Mouse (Mus musculus) limb, embryonic 14.5 days (tissue): ENCODE data around the gene Irf4. TPM values are rescaled to one million over a fixed set of nuclear protein-coding genes. Genes with fewer than 3 reads are reported as not detected.

Source experiments
- ATAC-seq: fragments of 200-750 bp; cut with Nextera tagmentation; 2 replicates; pipeline ENCODE4 v1.8.0; 2017; ENCODE audit warnings: low read depth, moderate number of reproducible peaks, moderate TSS enrichment; ENCODE audit not compliant: low FRiP score
- DNase-seq: peaks from one replicate; pipeline ENCODE4 v3.0.0-alpha.2; 2015; ENCODE audit warnings: low spot score
- H3K27ac ChIP-seq: fragments of 300-500 bp; sonication (generic); replicated peaks from 2 replicates; pipeline ENCODE4 v1.5.1; 2014; ENCODE audit warnings: low read depth, mild to moderate bottlenecking, low read length, moderate library complexity, mixed read lengths
- H3K27me3 ChIP-seq: fragments of 300-500 bp; sonication (generic); 2 replicates; pipeline ENCODE4 v1.6.1; 2014; ENCODE audit warnings: low read length, mixed read lengths; ENCODE audit not compliant: control insufficient read depth, insufficient read depth
- H3K36me3 ChIP-seq: fragments of 300-500 bp; sonication (generic); 2 replicates; pipeline ENCODE4 v1.6.1; 2014; ENCODE audit warnings: mild to moderate bottlenecking, low read length, moderate library complexity, mixed read lengths; ENCODE audit not compliant: control insufficient read depth, insufficient read depth
- H3K4me1 ChIP-seq: fragments of 300-500 bp; sonication (generic); 2 replicates; pipeline ENCODE4 v1.6.1; 2014; ENCODE audit warnings: antibody characterized with exemption, low read length, mixed read lengths; ENCODE audit not compliant: control insufficient read depth, insufficient read depth
- H3K4me2 ChIP-seq: fragments of 300-500 bp; sonication (generic); replicated peaks from 2 replicates; pipeline ENCODE4 v1.6.1; 2014; ENCODE audit warnings: low read depth, mild to moderate bottlenecking, low read length, moderate library complexity; ENCODE audit not compliant: severe bottlenecking
- H3K4me3 ChIP-seq: fragments of 300-500 bp; sonication (generic); replicated peaks from 2 replicates; pipeline ENCODE4 v1.5.1; 2014; ENCODE audit warnings: low read length
- H3K9ac ChIP-seq: fragments of 300-500 bp; sonication (generic); 2 replicates; pipeline ENCODE4 v1.6.1; 2014; ENCODE audit warnings: mild to moderate bottlenecking, low read depth, low read length, moderate library complexity; ENCODE audit not compliant: severe bottlenecking
- H3K9me3 ChIP-seq: fragments of 300-500 bp; sonication (generic); 2 replicates; pipeline ENCODE4 v1.6.1; 2016; ENCODE audit warnings: low read length; ENCODE audit not compliant: control insufficient read depth
- POLR2A ChIP-seq: fragments of 200-500 bp; IDR thresholded peaks from 2 replicates; pipeline ENCODE4 v1.8.0; 2012; ENCODE audit warnings: inconsistent platforms, mild to moderate bottlenecking, moderate library complexity, borderline replicate concordance; ENCODE audit not compliant: insufficient read depth, insufficient read length; ENCODE audit errors: extremely low read depth
- WGBS: fragments of 180-500 bp; shearing (Covaris S2); extraction: QIAGEN DNeasy Blood & Tissue Kit; methylation state at CpG from one replicate; pipeline ENCODE4 v1.1.7; 2014; 5-methylcytosine and 5-hydroxymethylcytosine counted together
- polyA plus RNA-seq, 2 experiments: library from polyadenylated mRNA; depleted of rRNA in 1 of 2; stranded (reverse) in 1 of 2; unstranded in 1 of 2; fragments of >200 nt; fragmentation: Nextera tagmentation in 1 of 2; extraction: Ambion mirVana in 1 of 2; gene quantifications; 2 replicates each; pipeline versions ENCODE4 v1.2.1 to v1.2.3; 2012 to 2014

Gene Irf4
- polyA plus RNA-seq, 2 experiments = 0.29 to 0.34 TPM

DNA sequence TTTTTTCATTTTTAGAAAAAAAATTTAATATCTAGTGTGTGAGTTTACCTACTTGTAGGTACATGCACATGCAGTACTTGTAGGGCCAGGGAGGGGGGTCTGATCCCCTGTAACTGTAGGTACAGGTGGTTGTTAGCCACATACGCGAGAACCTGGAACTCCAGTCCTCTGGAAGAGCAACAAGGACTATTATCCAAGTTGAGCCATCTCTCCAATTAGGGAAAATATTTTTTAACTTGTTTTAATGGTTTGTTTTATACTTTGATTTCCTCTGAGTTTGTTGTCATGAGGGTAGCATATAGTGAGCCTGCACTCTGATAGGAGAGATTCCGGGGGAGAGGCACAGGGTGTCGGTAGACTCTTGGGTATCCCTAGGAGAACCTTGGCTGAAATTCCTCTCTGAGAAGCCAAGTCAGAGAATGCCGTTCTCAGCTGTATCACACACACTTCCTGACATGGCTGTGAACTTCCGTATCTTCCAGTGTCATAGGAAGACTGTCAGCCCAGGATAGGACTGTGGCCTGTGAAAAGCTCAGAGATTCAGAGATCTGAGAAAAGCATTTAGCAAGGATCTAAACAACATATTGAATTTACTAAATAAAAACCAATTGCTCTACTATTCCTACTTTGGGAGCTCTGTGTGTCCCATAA is 18.6 kb downstream of the Irf4 start:
- TF ChIP-seq POLR2A = no peak
- 86% methylated on average over 6 of the region's 6 CpGs for WGBS
- Histone ChIP-seq H3K27me3 (no peaks in the 10 kb centered on the region), H3K4me2 (no peak overlapping the region), H3K9me3 (no peaks in the 10 kb centered on the region), H3K36me3 (no peaks in the 10 kb centered on the region), H3K27ac (no peak overlapping the region), H3K4me1 (no peaks in the 10 kb centered on the region), H3K9ac (no peak overlapping the region), H3K4me3 (no peak overlapping the region)
- DNase-seq (no peak), ATAC-seq (no peak)

DNA sequence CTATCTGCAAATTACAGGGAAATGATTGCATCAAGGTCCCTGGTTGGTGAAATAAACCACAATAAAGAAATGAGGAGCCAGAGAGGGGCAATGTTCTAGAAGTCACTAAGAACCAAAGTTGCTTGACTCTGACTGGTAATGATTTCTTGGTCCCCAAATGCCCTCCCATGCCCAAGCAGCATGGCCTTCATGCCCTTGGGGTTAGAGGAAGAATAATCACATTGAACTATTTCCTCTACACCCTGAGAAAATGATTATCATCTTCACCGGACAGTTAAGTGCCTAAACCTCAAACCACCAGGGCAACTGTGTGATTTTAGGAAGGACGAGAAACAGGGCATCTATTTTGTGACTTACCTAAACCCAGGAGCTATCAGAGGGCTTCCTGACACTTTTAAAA is 27.0 kb downstream of the Irf4 start:
- H3K9me3 ChIP-seq = no peaks in the 10 kb centered on the region
- DNase-seq (no peak), ATAC-seq (no peak)
- no peak overlapping the region for H3K4me2 ChIP-seq
- H3K27me3 ChIP-seq = no peaks in the 10 kb centered on the region
- no peak overlapping the region for H3K9ac ChIP-seq
- TF ChIP-seq POLR2A = no peak
- H3K4me1 ChIP-seq = no peaks in the 10 kb centered on the region
- 85% methylated on average over 2 of the region's 2 CpGs for WGBS
- no peak overlapping the region for H3K4me3 ChIP-seq
- H3K27ac ChIP-seq = no peak overlapping the region
- H3K36me3 ChIP-seq = no peaks in the 10 kb centered on the region

DNA sequence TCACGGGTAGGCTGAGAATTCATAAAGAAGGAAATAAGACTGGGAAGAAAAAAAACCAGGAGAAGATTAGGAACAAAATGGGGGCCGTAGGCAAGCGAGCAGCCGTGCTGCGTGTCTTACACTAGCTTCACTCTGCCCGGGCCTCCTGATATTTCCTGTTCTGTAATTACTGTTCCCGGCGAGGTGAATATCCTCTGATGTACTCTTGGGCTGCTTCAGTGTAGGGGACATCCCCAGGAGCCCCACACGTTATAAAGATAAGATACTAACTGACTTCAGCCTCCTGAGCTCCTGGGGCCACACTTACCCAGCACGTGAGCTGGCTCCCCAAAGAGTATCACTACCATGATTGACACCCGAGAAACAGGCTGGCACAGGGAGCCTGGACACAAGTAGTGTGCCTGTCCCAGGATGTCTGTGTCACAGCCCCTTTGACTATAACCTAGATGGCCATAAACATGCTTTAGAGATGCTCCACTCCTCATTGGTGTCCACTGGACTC is 28.7 kb downstream of the Irf4 start:
- ATAC-seq = no peak
- no peak overlapping the region for H3K4me3 ChIP-seq
- H3K4me2 ChIP-seq = no peak overlapping the region
- no peak overlapping the region for H3K9ac ChIP-seq
- WGBS = 71% methylated on average over 11 of the region's 11 CpGs
- DNase-seq = no peak
- H3K9me3 ChIP-seq = no peaks in the 10 kb centered on the region
- H3K27ac ChIP-seq = no peak overlapping the region
- H3K36me3 ChIP-seq = no peaks in the 10 kb centered on the region
- no peaks in the 10 kb centered on the region for H3K27me3 ChIP-seq
- TF ChIP-seq POLR2A = no peak
- H3K4me1 ChIP-seq = 0 out of 2 replicates have a peak, but pooled peaks cover 8% of the 10 kb centered on the region

DNA sequence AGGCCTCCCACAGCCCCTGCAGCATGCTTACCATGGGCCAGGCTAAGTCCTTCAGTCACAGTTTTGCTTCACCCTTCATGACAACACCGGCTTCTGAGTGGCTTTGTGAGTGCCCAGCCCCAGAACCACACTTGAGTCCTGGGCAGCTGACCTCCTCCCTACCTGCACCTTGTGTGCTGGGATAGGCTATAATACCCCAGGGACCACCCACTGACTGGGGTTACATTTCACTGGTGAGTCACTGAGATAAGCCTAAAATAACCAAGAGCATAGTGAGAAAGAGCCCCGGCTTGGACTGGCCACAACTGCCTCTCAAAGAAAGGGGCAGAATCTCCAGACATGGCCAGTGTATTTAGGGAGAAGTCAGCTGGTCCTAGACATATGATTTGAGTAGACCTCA is 32.9 kb downstream of the Irf4 start:
- Histone ChIP-seq H3K4me3 (no peak overlapping the region), H3K27me3 (no peaks in the 10 kb centered on the region), H3K4me2 (no peak overlapping the region), H3K9me3 (no peaks in the 10 kb centered on the region), H3K36me3 (no peaks in the 10 kb centered on the region), H3K9ac (no peak overlapping the region), H3K4me1 (0 out of 2 replicates have a peak, but pooled peaks cover 9% of the 10 kb centered on the region), H3K27ac (no peak overlapping the region)
- no peak for TF ChIP-seq POLR2A
- ATAC-seq (no peak), DNase-seq (no peak)
- WGBS = 50% methylated on average over 2 of the region's 2 CpGs

DNA sequence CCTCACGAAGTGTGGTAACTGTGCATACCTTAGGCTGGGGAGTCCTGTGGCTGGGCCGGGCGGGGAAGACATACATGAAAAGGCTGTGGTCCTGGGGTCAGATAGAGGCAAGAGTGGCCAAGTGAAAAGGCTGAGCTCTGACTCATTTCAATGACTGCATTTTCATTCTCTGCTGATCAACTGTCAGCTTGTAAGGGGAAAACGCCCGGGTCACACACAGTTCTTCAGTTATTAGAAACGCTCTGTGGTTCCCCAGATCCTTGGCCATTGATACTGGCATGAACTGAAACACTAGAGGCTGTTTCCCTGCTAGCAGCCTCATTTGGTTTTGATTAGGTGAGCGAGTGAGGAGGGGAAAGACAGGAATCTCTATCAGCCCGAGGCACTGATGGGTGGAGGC is 33.4 kb downstream of the Irf4 start:
- Histone ChIP-seq H3K4me2 (no peak overlapping the region), H3K4me1 (0 out of 2 replicates have a peak, but pooled peaks cover 9% of the 10 kb centered on the region), H3K36me3 (no peaks in the 10 kb centered on the region), H3K27me3 (no peaks in the 10 kb centered on the region), H3K9ac (no peak overlapping the region), H3K27ac (no peak overlapping the region), H3K9me3 (no peaks in the 10 kb centered on the region), H3K4me3 (no peak overlapping the region)
- ATAC-seq (no peak), DNase-seq (peak; percentile 31)
- 35% methylated on average over 8 of the region's 8 CpGs for WGBS
- no peak for TF ChIP-seq POLR2A
